Mouse (Mus musculus) ES-E14 (cell line): ENCODE data around the gene Prkab2. TPM values are rescaled to one million over a fixed set of nuclear protein-coding genes. Genes with fewer than 3 reads are reported as not detected.
A peak's percentile ranks its signal among the peaks of the same experiment; 100 is the strongest.

Source experiments
- DNase-seq: peaks from one replicate; pipeline ENCODE4 v3.0.0-alpha.2; 2013; ENCODE audit warnings: low read depth, low spot score
- H3K27ac ChIP-seq: 2 replicates; pipeline ENCODE4 v1.5.1; 2012; ENCODE audit warnings: low read depth, mild to moderate bottlenecking, low read length, moderate library complexity, mixed read lengths; ENCODE audit not compliant: poor library complexity, insufficient read depth, severe bottlenecking
- H3K36me3 ChIP-seq: 2 replicates; pipeline ENCODE4 v1.6.1; 2012; ENCODE audit warnings: mild to moderate bottlenecking, low read length, moderate library complexity, mixed read lengths; ENCODE audit not compliant: control insufficient read depth, poor library complexity, insufficient read depth, severe bottlenecking
- H3K4me1 ChIP-seq, 2 experiments: fragments of 150-350 bp in 1 of 2; sonication (generic) in 1 of 2; 2 replicates each; pipeline ENCODE4 v1.6.1; 2012; ENCODE audit warnings: low read length in 2 of 2, mild to moderate bottlenecking in 1 of 2, mixed read lengths in 1 of 2; ENCODE audit not compliant: control insufficient read depth in 2 of 2, insufficient read depth in 2 of 2, poor library complexity in 1 of 2
- H3K4me3 ChIP-seq, 2 experiments: fragments of 150-350 bp in 1 of 2; sonication (generic) in 1 of 2; 2 replicates each; pipeline ENCODE4 v1.5.1; 2012; ENCODE audit warnings: low read length in 2 of 2, low read depth in 1 of 2, mild to moderate bottlenecking in 1 of 2, mixed read lengths in 1 of 2; ENCODE audit not compliant: insufficient read depth in 1 of 2, poor library complexity in 1 of 2, severe bottlenecking in 1 of 2
- H3K9ac ChIP-seq: 2 replicates; pipeline ENCODE4 v1.6.1; 2012; ENCODE audit warnings: low read depth, mild to moderate bottlenecking, low read length, mixed read lengths; ENCODE audit not compliant: poor library complexity, insufficient read depth, severe bottlenecking
- H3K9me3 ChIP-seq: fragments of 150-350 bp; sonication (generic); 2 replicates; pipeline ENCODE4 v1.6.1; 2012; ENCODE audit warnings: low read depth, mild to moderate bottlenecking, low read length; ENCODE audit not compliant: control insufficient read depth, insufficient read depth
- CHD2 ChIP-seq: IDR thresholded peaks from 2 replicates; pipeline ENCODE4 v1.6.1; 2014; ENCODE audit warnings: mild to moderate bottlenecking, low read depth, low read length, inconsistent platforms
- HCFC1 ChIP-seq: IDR thresholded peaks from 2 replicates; pipeline ENCODE4 v1.6.1; 2012; ENCODE audit warnings: low read length, inconsistent platforms, borderline replicate concordance; ENCODE audit not compliant: insufficient read depth
- MAFK ChIP-seq: IDR thresholded peaks from 2 replicates; pipeline ENCODE4 v1.6.1; 2014; ENCODE audit warnings: mild to moderate bottlenecking, low read depth, low read length, inconsistent platforms; ENCODE audit not compliant: insufficient read depth
- ZC3H11A ChIP-seq: IDR thresholded peaks from 2 replicates; pipeline ENCODE4 v1.6.1; 2012; ENCODE audit warnings: low read depth, mild to moderate bottlenecking, inconsistent platforms, low read length, borderline replicate concordance
- ZNF384 ChIP-seq: IDR thresholded peaks from 2 replicates; pipeline ENCODE4 v1.6.1; 2012; ENCODE audit warnings: low read depth, low read length, inconsistent platforms
- in situ Hi-C, 2 experiments: fragments of 600-800 bp; cut with MboI; formaldehyde crosslinking; loops; one replicate each; pipeline ENCODE4 v1.15.1; 2025; ENCODE audit warnings: low sequenced_read_pairs in 2 of 2, inconsistent platforms in 1 of 2; ENCODE audit not compliant: unreplicated experiment in 2 of 2
- total RNA-seq: library from RNA; depleted of rRNA; stranded (reverse); fragments of 300-350 nt; gene quantifications from 2 replicates; pipeline ENCODE4 v1.2.3, GENCODE M21; 2012

Prkab2 gene
- total RNA-seq, 1 experiment = 7.5 TPM

DNA sequence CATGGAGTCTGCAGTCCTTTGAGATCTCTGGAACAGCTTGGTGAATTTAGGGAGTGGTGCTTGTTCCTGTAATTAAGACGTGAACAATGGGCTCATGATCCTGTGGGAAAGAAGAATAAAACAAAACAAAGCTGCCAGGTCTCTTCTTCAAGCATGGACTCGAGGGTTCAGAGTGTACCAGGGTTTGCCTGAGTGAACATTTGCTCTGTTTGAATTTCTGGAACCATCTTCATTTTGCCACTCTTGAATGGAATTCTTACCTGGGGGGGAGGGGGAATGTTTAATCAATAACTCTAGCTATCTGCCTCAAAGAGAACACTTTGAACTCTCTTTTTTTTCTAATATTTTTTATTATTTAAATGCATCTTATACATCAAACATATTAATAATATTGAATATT, 33.4 kb upstream of the Prkab2 start:
- TF ChIP-seq CHD2 (no peak), ZC3H11A (no peak), ZNF384 (no peak), HCFC1 (no peak), MAFK (no peak)

DNA sequence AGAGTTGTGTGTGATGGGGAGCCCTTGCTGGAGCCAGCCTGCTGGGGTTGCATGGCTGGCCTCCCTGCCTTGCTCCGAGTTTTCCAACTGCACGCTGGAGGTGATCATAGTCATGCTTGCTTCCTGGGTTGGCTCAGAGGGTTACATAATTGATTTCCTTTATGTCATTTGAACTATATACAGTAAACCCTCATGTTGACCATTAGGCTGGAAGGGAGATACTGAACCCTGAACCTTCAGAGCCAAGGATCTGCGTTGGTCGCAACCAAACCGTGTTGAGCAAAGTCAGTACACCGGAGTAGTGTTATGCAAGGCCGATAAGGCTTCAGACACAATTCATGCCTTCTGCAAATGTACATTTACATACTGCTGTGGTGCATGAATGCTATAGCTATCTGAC, 30.1 kb upstream of the Prkab2 start:
- Histone ChIP-seq H3K36me3 (no peaks in the 10 kb centered on the region), H3K27ac (no peak overlapping the region), H3K4me1 (0 out of 4 replicates have a peak, but pooled peaks cover 0 to 1% of the 10 kb centered on the region in 2 experiments), H3K9ac (no peak overlapping the region), H3K9me3 (no peaks in the 10 kb centered on the region), H3K4me3 (no peak overlapping the region)
- DNase-seq = no peak
- TF ChIP-seq ZNF384 (no peak), ZC3H11A (no peak), CHD2 (no peak)
- in situ Hi-C loops = no loop called here

More for the DNA sequence above, 33.4 kb upstream of the Prkab2 start:
- Histone ChIP-seq H3K9me3 (no peaks in the 10 kb centered on the region), H3K36me3 (no peaks in the 10 kb centered on the region), H3K4me3 (no peak overlapping the region), H3K9ac (no peak overlapping the region), H3K4me1 (0 out of 4 replicates have a peak, but pooled peaks cover 0 to 1% of the 10 kb centered on the region in 2 experiments), H3K27ac (no peak overlapping the region)
- no peak for DNase-seq
- in situ Hi-C loops = no loop called here

DNA sequence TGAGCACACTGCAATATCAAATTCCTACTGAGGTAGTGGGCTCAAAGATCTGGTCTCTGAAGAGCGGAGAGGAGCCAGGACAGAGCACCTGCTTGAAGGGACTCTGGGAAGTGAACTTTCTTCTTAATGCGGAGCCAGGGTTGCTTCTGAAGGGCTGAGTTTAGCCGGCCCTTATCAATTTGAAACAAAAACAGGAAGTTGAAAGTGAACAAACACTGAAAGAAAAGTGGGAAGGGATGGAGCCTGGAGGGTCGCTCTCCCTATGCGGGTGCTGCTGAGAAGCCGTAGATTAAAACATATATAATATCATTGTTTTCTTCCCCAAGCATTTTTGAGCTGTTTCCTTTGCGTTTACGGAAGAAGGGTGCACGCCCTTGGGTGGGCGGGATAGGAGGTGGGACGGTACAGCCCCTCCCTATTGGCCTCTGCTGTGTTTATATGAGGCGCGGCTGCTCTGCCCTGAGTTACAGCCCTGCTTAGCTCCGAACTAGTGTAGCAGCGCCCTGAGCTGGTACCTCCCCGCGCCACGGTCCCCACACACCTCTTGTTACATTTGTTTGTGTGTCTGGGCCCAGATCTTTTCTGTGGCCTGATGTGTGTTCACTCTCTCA, 29.5 kb upstream of the Prkab2 start, which contains the start of gene Fmo5:
Gene Fmo5, plus strand, starts transcription at position 414 of the 611 bp plus-strand sequence.
- DNase-seq = no peak
- 0 out of 4 replicates have a peak, but pooled peaks cover 0 to 1% of the 10 kb centered on the region in 2 experiments for H3K4me1 ChIP-seq
- H3K27ac ChIP-seq = no peak within 1 kb of the TSS
- TF ChIP-seq ZC3H11A = no peak
- no peak for TF ChIP-seq CHD2
- peak within 1 kb of the TSS; percentile 4; the same call in 1 of the 2 replicates for H3K9ac ChIP-seq
- in situ Hi-C loops = no loop called here
- H3K36me3 ChIP-seq = no peaks in the 10 kb centered on the region
- H3K4me3 ChIP-seq = peak within 1 kb of the TSS; percentile 3 to 69
- no peaks in the 10 kb centered on the region for H3K9me3 ChIP-seq

DNA sequence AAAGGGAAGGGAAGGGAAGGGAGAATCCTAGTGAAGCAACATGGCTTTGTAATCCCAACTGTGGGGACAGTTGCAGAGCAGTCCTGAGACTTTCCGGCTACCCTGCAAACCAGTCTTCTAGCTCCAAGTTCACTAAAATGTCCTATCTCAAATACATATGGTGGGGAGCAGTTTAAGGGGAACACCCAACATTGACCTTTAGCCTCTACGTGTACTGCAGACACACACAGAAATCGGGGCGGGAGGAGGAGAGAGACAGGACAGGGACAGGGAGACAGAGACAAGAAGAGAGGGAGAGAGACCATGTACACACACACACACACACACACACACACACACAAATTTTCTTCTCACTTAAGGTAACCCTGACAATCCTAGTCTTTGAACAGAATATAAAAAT, 28.1 kb upstream of the Prkab2 start:
- H3K4me1 ChIP-seq = 0 out of 4 replicates have a peak, but pooled peaks cover 0 to 1% of the 10 kb centered on the region in 2 experiments
- no peaks in the 10 kb centered on the region for H3K36me3 ChIP-seq
- no peak overlapping the region for H3K4me3 ChIP-seq
- no peak for DNase-seq
- no peak overlapping the region for H3K9ac ChIP-seq
- no peak overlapping the region for H3K27ac ChIP-seq
- in situ Hi-C loops = no loop called here
- no peak for TF ChIP-seq HCFC1
- no peak for TF ChIP-seq CHD2
- TF ChIP-seq MAFK = no peak
- no peak for TF ChIP-seq ZC3H11A
- no peaks in the 10 kb centered on the region for H3K9me3 ChIP-seq

DNA sequence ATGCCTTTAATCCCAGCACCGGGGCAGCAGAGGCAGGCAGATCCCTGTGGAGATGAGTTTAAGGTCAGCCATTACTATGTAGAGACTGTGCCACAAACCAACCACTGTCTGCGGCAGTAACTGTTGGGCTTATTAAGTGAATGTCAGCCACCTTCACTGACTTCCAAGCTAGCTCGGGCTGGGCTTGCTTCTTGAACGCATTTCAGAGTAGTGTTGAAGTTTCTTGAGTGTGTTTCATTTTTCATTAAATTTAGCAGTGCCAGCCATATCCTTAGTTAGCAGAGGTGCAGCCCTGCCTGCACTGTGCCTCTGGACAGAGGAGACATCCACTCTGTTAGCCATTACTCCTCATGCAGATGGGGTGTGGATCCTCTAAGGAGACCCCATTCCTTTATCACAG, 27.2 kb upstream of the Prkab2 start:
- in situ Hi-C loops = no loop called here
- DNase-seq = no peak
- Histone ChIP-seq H3K9ac (no peak overlapping the region), H3K36me3 (no peaks in the 10 kb centered on the region), H3K27ac (no peak overlapping the region), H3K4me1 (0 out of 4 replicates have a peak, but pooled peaks cover 0 to 1% of the 10 kb centered on the region in 2 experiments), H3K4me3 (no peak overlapping the region), H3K9me3 (no peaks in the 10 kb centered on the region)
- TF ChIP-seq ZC3H11A (no peak), HCFC1 (no peak), CHD2 (no peak), ZNF384 (no peak), MAFK (no peak)
